In the genomic region with DNA sequence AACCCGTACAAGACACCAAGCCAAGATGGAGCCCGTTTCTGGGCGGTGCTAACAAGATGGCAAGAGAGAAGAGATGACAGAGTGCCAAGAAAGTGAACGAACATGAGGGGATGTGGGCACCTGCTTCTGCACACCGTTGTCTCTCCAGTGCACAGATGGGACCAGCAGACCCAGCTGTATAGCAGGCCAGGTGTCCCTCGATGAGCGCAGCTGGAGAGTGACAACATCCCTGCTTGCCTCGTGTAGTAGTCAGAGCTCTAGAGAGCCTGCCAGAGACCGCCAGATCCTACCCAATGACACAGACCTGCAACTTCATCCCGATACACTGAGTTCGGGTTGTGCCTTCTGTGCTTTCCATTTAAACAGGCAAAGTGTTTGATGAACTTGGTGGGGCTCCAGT, we compare ENCODE assay signal across 14 mouse cellular contexts. TPM values are rescaled to one million over a fixed set of nuclear protein-coding genes. Genes with fewer than 3 reads are reported as not detected.
A peak's percentile ranks its signal among the peaks of the same experiment; 100 is the strongest.
DNase-seq lines count a peak whose midpoint lies in the region; ATAC-seq and TF ChIP-seq lines count a peak whose summit lies in the region.
"Had no signal": no experiment of that assay in that cellular context is flagged by ENCODE, and none has a peak within 500 bp of the region (broad histone marks: within the 10 kb centered on the region; RNA-seq: fewer than 3 reads in every experiment).

No protein-coding gene starts in this region.

- intact Hi-C loops in heart, postnatal 10 days (cut with DNase I), result no loop called here
- intact Hi-C loops in gastrocnemius, adult 2 months (cut with DNase I), result no loop called here

- no peaks in the 10 kb centered on the region for H3K9me3 ChIP-seq in heart, embryonic 12.5 days (replicated peaks)
- no peaks in the 10 kb centered on the region for H3K9me3 ChIP-seq in limb, embryonic 12.5 days
- H3K9me3 ChIP-seq in limb, embryonic 10.5 days (replicated peaks), result no peaks in the 10 kb centered on the region
- H3K9me3 ChIP-seq: kidney, embryonic 15.5 days; midbrain, embryonic 15.5 days had no signal

- no peak overlapping the region for H3K4me3 ChIP-seq in heart, embryonic 12.5 days
- H3K4me3 ChIP-seq in limb, embryonic 12.5 days (replicated peaks), result no peak overlapping the region
- no peak overlapping the region for H3K4me3 ChIP-seq in limb, embryonic 10.5 days
- peak overlapping the region; percentile 6 for H3K4me3 ChIP-seq in small intestine, adult 2 months (ENCODE audit: low read depth, low read length)
- no peak overlapping the region for H3K4me3 ChIP-seq in gastrocnemius, adult 2 months
- H3K4me3 ChIP-seq: kidney, embryonic 15.5 days; left cerebral cortex, adult 2 months; midbrain, embryonic 15.5 days had no signal

- no peak for DNase-seq in heart, postnatal 10 days
- DNase-seq in limb, embryonic 10.5 days (ENCODE audit: low spot score), result no peak
- DNase-seq in gastrocnemius, adult 2 months, result no peak
- no peak for DNase-seq in ovary, postnatal 36 days (ENCODE audit: low spot score)
- DNase-seq: B cell, adult 2 months; cerebellum, adult 2 months; lung, adult 18-20 months; lung, postnatal 36 days had no signal

- no peak for TF ChIP-seq CTCF in small intestine, adult 2 months (IDR thresholded peaks at IDR 0.05; ENCODE audit: extremely low read depth, insufficient read length, insufficient replicate concordance, low read depth, low read length)
- no peak for TF ChIP-seq CTCF in gastrocnemius, adult 2 months (IDR thresholded peaks at IDR 0.05)

- no peak overlapping the region for H3K9ac ChIP-seq in heart, embryonic 12.5 days
- H3K9ac ChIP-seq in limb, embryonic 12.5 days (replicated peaks), result no peak overlapping the region
- H3K9ac ChIP-seq: kidney, embryonic 15.5 days; midbrain, embryonic 15.5 days had no signal

- H3K27ac ChIP-seq in heart, embryonic 12.5 days (ENCODE audit: poor library complexity, severe bottlenecking), result peak overlapping the region; percentile 69
- H3K27ac ChIP-seq in limb, embryonic 12.5 days, result peak overlapping the region; percentile 3; the same call in 1 of the 2 replicates
- H3K27ac ChIP-seq in limb, embryonic 10.5 days, result no peak overlapping the region
- H3K27ac ChIP-seq in small intestine, adult 2 months (ENCODE audit: insufficient read depth, low read depth, low read length), result peak overlapping the region; percentile 64
- no peak overlapping the region; the same call in 1 of the 2 replicates for H3K27ac ChIP-seq in gastrocnemius, adult 2 months
- H3K27ac ChIP-seq: kidney, embryonic 15.5 days; left cerebral cortex, adult 2 months; midbrain, embryonic 15.5 days had no signal

- no peak for TF ChIP-seq POLR2A in small intestine, adult 2 months (IDR thresholded peaks at IDR 0.05; ENCODE audit: low read depth, low read length)

- ATAC-seq in heart, embryonic 12.5 days (ENCODE audit: insufficient number of reproducible peaks, low FRiP score), result no peak
- ATAC-seq in limb, embryonic 12.5 days (ENCODE audit: insufficient number of reproducible peaks, insufficient read depth, low FRiP score, low TSS enrichment, low read depth), result no peak
- ATAC-seq: midbrain, embryonic 15.5 days had no signal

- 80% methylated on average over 11 of the region's 11 CpGs for WGBS in heart, embryonic 12.5 days
- 87% methylated on average over 11 of the region's 11 CpGs for WGBS in limb, embryonic 12.5 days
- 94% methylated on average over 11 of the region's 11 CpGs for WGBS in limb, embryonic 10.5 days
- WGBS in small intestine, adult 2 months, result 73% methylated on average over 11 of the region's 11 CpGs

- no peak overlapping the region for H3K4me2 ChIP-seq in heart, embryonic 12.5 days
- no peak overlapping the region for H3K4me2 ChIP-seq in limb, embryonic 12.5 days
- H3K4me2 ChIP-seq: kidney, embryonic 15.5 days; midbrain, embryonic 15.5 days had no signal

- H3K27me3 ChIP-seq in heart, embryonic 12.5 days (replicated peaks), result no peaks in the 10 kb centered on the region
- no peaks in the 10 kb centered on the region for H3K27me3 ChIP-seq in limb, embryonic 12.5 days
- H3K27me3 ChIP-seq in limb, embryonic 10.5 days (ENCODE audit: low read depth, poor library complexity, severe bottlenecking), result 0 out of 2 replicates have a peak, but pooled peaks cover 6% of the 10 kb centered on the region
- H3K27me3 ChIP-seq in small intestine, adult 2 months (ENCODE audit: control insufficient read depth, insufficient read depth, low read length), result no peaks in the 10 kb centered on the region
- H3K27me3 ChIP-seq: kidney, embryonic 15.5 days; midbrain, embryonic 15.5 days had no signal

- peaks cover 63% of the 10 kb centered on the region for H3K4me1 ChIP-seq in heart, embryonic 12.5 days (replicated peaks)
- H3K4me1 ChIP-seq in limb, embryonic 12.5 days (replicated peaks), result peaks cover 43% of the 10 kb centered on the region
- peaks cover 44% of the 10 kb centered on the region for H3K4me1 ChIP-seq in limb, embryonic 10.5 days
- peaks cover 35% of the 10 kb centered on the region for H3K4me1 ChIP-seq in small intestine, adult 2 months (ENCODE audit: control insufficient read depth, insufficient read depth, insufficient read length, low read length)

- H3K36me3 ChIP-seq in heart, embryonic 12.5 days, result no peaks in the 10 kb centered on the region
- H3K36me3 ChIP-seq in limb, embryonic 12.5 days, result no peaks in the 10 kb centered on the region
- no peaks in the 10 kb centered on the region for H3K36me3 ChIP-seq in limb, embryonic 10.5 days
- H3K36me3 ChIP-seq in small intestine, adult 2 months (ENCODE audit: control insufficient read depth, insufficient read depth, low read length), result peaks cover 16% of the 10 kb centered on the region
- H3K36me3 ChIP-seq: kidney, embryonic 15.5 days; midbrain, embryonic 15.5 days had no signal

RNA-seq across cellular contexts. Expression of a gene that starts 3.8 kb away (rescaled TPM):
- 3.3 and 3.5 TPM in 2 replicates for polyA plus RNA-seq in heart, embryonic 12.5 days (2016; fragmentation: Nextera tagmentation; extraction: Ambion mirVana)
- 10 to 100 TPM; 10.4 to 11.9 TPM for total RNA-seq in heart, postnatal 10 days (2021)
- 2.7 and 4.3 TPM in 2 replicates for polyA plus RNA-seq in limb, embryonic 12.5 days (2016; fragmentation: Nextera tagmentation; extraction: Ambion mirVana)
- polyA plus RNA-seq in limb, embryonic 10.5 days (2016; fragmentation: Nextera tagmentation; extraction: Ambion mirVana), result 1.0 and 1.3 TPM in 2 replicates
- 43.9 and 106 TPM in 2 replicates for polyA plus RNA-seq in small intestine, adult 2 months (2012; rRNA removed)
- 10 to 100 TPM; 92.9 to 98.3 TPM for total RNA-seq in gastrocnemius, adult 2 months (2021)

Comparison
In these comparisons a context has a peak if more than half of its experiments do, and no peak if none do; other contexts are left out.
1. H3K27ac ChIP-seq: peak in heart, embryonic 12.5 days (single experiment), limb, embryonic 12.5 days (single experiment) and small intestine, adult 2 months (single experiment); none in limb, embryonic 10.5 days (single experiment) and gastrocnemius, adult 2 months (single experiment).